Mouse (Mus musculus) MEL (cell line): Measurements from ENCODE around the gene Cyb5r1. TPM values are rescaled to one million over a fixed set of nuclear protein-coding genes. Genes with fewer than 3 reads are reported as not detected.
A peak's percentile ranks its signal among the peaks of the same experiment; 100 is the strongest.

ENCODE experiments used
- DNase-seq: peaks from one replicate; pipeline ENCODE4 v3.0.0; 2011; ENCODE audit warnings: low read depth, low spot score
- H3K27ac ChIP-seq: 2 replicates; pipeline ENCODE4 v1.5.1; 2012; ENCODE audit warnings: low read depth, mild to moderate bottlenecking, control low read depth, low read length, moderate library complexity; ENCODE audit not compliant: control insufficient read depth
- H3K27me3 ChIP-seq, 2 experiments: fragments of 150-350 bp in 1 of 2; sonication (generic) in 1 of 2; 2 replicates each; pipeline ENCODE4 v1.6.1; 2012; ENCODE audit warnings: low read length in 2 of 2, mild to moderate bottlenecking in 2 of 2, improper control_type of control experiment in 1 of 2, moderate library complexity in 1 of 2; ENCODE audit not compliant: insufficient read depth in 2 of 2, control insufficient read depth in 1 of 2
- H3K36me3 ChIP-seq, 2 experiments: 2 replicates each; pipeline ENCODE4 v1.6.1; 2012 to 2014; ENCODE audit warnings: low read length in 2 of 2, improper control_type of control experiment in 1 of 2, inconsistent platforms in 1 of 2, mild to moderate bottlenecking in 1 of 2; ENCODE audit not compliant: insufficient read depth in 2 of 2, control insufficient read depth in 1 of 2
- H3K4me1 ChIP-seq, 2 experiments: fragments of 150-350 bp in 1 of 2; sonication (generic) in 1 of 2; 2 replicates each; pipeline ENCODE4 v1.6.1; 2012; ENCODE audit warnings: low read length in 2 of 2, improper control_type of control experiment in 1 of 2, mild to moderate bottlenecking in 1 of 2; ENCODE audit not compliant: insufficient read depth in 2 of 2, control insufficient read depth in 1 of 2
- H3K4me3 ChIP-seq, 2 experiments: fragments of 150-350 bp in 1 of 2; sonication (generic) in 1 of 2; 2 replicates each; pipeline ENCODE4 v1.5.1; 2012; ENCODE audit warnings: low read depth in 2 of 2, low read length in 2 of 2, mild to moderate bottlenecking in 2 of 2, moderate library complexity in 2 of 2, control low read depth in 1 of 2, improper control_type of control experiment in 1 of 2; ENCODE audit not compliant: control insufficient read depth in 1 of 2, insufficient read depth in 1 of 2
- H3K79me2 ChIP-seq: 2 replicates; pipeline ENCODE4 v1.6.1; 2012; ENCODE audit warnings: mild to moderate bottlenecking, low read length, moderate library complexity; ENCODE audit not compliant: control insufficient read depth, poor library complexity, insufficient read depth
- H3K9ac ChIP-seq: 2 replicates; pipeline ENCODE4 v1.6.1; 2012; ENCODE audit warnings: low read depth, mild to moderate bottlenecking, control low read depth, low read length, moderate library complexity; ENCODE audit not compliant: control insufficient read depth, poor library complexity, severe bottlenecking
- H3K9me3 ChIP-seq: fragments of 150-350 bp; sonication (generic); replicated peaks from 2 replicates; pipeline ENCODE4 v1.6.1; 2012; ENCODE audit warnings: mild to moderate bottlenecking, low read length, improper control_type of control experiment, moderate library complexity; ENCODE audit not compliant: insufficient read depth
- BHLHE40 ChIP-seq: IDR thresholded peaks from 2 replicates; pipeline ENCODE4 v1.6.1; 2012; ENCODE audit warnings: low read depth, mild to moderate bottlenecking, inconsistent platforms, low read length, improper control_type of control experiment, borderline replicate concordance
- CHD1 ChIP-seq: IDR thresholded peaks from 2 replicates; pipeline ENCODE4 v1.6.1; 2012; ENCODE audit warnings: low read depth, mild to moderate bottlenecking, inconsistent platforms, low read length, improper control_type of control experiment
- CTCF ChIP-seq, 3 experiments: IDR thresholded peaks in 2 of 3; conservative IDR thresholded peaks in 1 of 3; 2 replicates each; pipeline ENCODE4 v1.5.1; 2011 to 2012; ENCODE audit warnings: low read length in 3 of 3, low read depth in 2 of 3, mild to moderate bottlenecking in 2 of 3, improper control_type of control experiment in 1 of 3, inconsistent platforms in 1 of 3, mixed read lengths in 1 of 3, moderate library complexity in 1 of 3; ENCODE audit not compliant: control insufficient read depth in 1 of 3, insufficient read depth in 1 of 3, poor library complexity in 1 of 3, severe bottlenecking in 1 of 3
- E2F4 ChIP-seq: IDR thresholded peaks from 2 replicates; pipeline ENCODE4 v1.6.1; 2011; ENCODE audit warnings: low read depth, low read length, improper control_type of control experiment, borderline replicate concordance
- ELF1 ChIP-seq: IDR thresholded peaks from 2 replicates; pipeline ENCODE4 v1.6.1; 2014; ENCODE audit warnings: low read depth, mild to moderate bottlenecking, inconsistent platforms, low read length, improper control_type of control experiment, moderate library complexity
- EP300 ChIP-seq, 2 experiments: IDR thresholded peaks; 2 replicates each; pipeline ENCODE4 v1.6.1; 2011; ENCODE audit warnings: improper control_type of control experiment in 2 of 2, low read length in 2 of 2, low read depth in 1 of 2, mild to moderate bottlenecking in 1 of 2
- ETS1 ChIP-seq: IDR thresholded peaks from 2 replicates; pipeline ENCODE4 v1.6.1; 2012; ENCODE audit warnings: low read depth, mild to moderate bottlenecking, inconsistent platforms, low read length, improper control_type of control experiment, moderate library complexity
- GABPA ChIP-seq: IDR thresholded peaks from 2 replicates; pipeline ENCODE4 v1.6.1; 2012; ENCODE audit warnings: low read depth, mild to moderate bottlenecking, inconsistent platforms, low read length, improper control_type of control experiment, moderate library complexity
- GATA1 ChIP-seq: IDR thresholded peaks from 2 replicates; pipeline ENCODE4 v1.6.1; 2011; ENCODE audit warnings: low read depth, low read length, improper control_type of control experiment
- HCFC1 ChIP-seq: IDR thresholded peaks from 2 replicates; pipeline ENCODE4 v1.6.1; 2012; ENCODE audit warnings: low read depth, mild to moderate bottlenecking, inconsistent platforms, low read length, improper control_type of control experiment, moderate library complexity
- JUND ChIP-seq: IDR thresholded peaks from 2 replicates; pipeline ENCODE4 v1.6.1; 2011; ENCODE audit warnings: low read depth, mild to moderate bottlenecking, improper control_type of control experiment, low read length
- KAT2A ChIP-seq: conservative IDR thresholded peaks from 2 replicates; pipeline ENCODE4 v1.6.1; 2012; ENCODE audit warnings: low read depth, low read length, improper control_type of control experiment, inconsistent platforms
- MAFK ChIP-seq: IDR thresholded peaks from 2 replicates; pipeline ENCODE4 v1.6.1; 2011; ENCODE audit warnings: low read depth, mild to moderate bottlenecking, low read length, improper control_type of control experiment, borderline replicate concordance
- MAX ChIP-seq: IDR thresholded peaks from 2 replicates; pipeline ENCODE4 v1.6.1; 2011; ENCODE audit warnings: low read length, improper control_type of control experiment
- MAZ ChIP-seq: IDR thresholded peaks from 2 replicates; pipeline ENCODE4 v1.6.1; 2012; ENCODE audit warnings: low read depth, mild to moderate bottlenecking, inconsistent platforms, low read length, improper control_type of control experiment
- MEF2A ChIP-seq: IDR thresholded peaks from 2 replicates; pipeline ENCODE4 v1.6.1; 2014; ENCODE audit warnings: low read depth, mild to moderate bottlenecking, inconsistent platforms, low read length, improper control_type of control experiment; ENCODE audit not compliant: poor library complexity, insufficient replicate concordance, severe bottlenecking; ENCODE audit errors: extremely low read depth
- MXI1 ChIP-seq: IDR thresholded peaks from 2 replicates; pipeline ENCODE4 v1.6.1; 2011; ENCODE audit warnings: mild to moderate bottlenecking, low read depth, low read length, improper control_type of control experiment
- MYB ChIP-seq: IDR thresholded peaks from 2 replicates; pipeline ENCODE4 v1.6.1; 2011; ENCODE audit warnings: mild to moderate bottlenecking, low read depth, low read length, improper control_type of control experiment
- MYC ChIP-seq: IDR thresholded peaks from 2 replicates; pipeline ENCODE4 v1.6.1; 2011; ENCODE audit warnings: low read depth, mild to moderate bottlenecking, low read length, improper control_type of control experiment, moderate library complexity
- NRF1 ChIP-seq: IDR thresholded peaks from 2 replicates; pipeline ENCODE4 v1.6.1; 2014; ENCODE audit warnings: low read depth, mild to moderate bottlenecking, inconsistent platforms, low read length, improper control_type of control experiment, moderate library complexity; ENCODE audit not compliant: poor library complexity, insufficient read depth, severe bottlenecking
- POLR2A ChIP-seq, 2 experiments: IDR thresholded peaks; 2 replicates each; pipeline ENCODE4 v1.6.1; 2011 to 2012; ENCODE audit warnings: low read length in 2 of 2, mild to moderate bottlenecking in 2 of 2, control low read depth in 1 of 2, improper control_type of control experiment in 1 of 2, low read depth in 1 of 2, moderate library complexity in 1 of 2; ENCODE audit not compliant: control insufficient read depth in 1 of 2, insufficient read depth in 1 of 2, poor library complexity in 1 of 2
- POLR2AphosphoS2 ChIP-seq: IDR thresholded peaks from 2 replicates; pipeline ENCODE4 v1.6.1; 2011; ENCODE audit warnings: low read length, improper control_type of control experiment
- POLR2AphosphoS5 ChIP-seq: IDR thresholded peaks from 2 replicates; pipeline ENCODE4 v1.6.1; 2012; ENCODE audit warnings: low read depth, borderline replicate concordance, mild to moderate bottlenecking, inconsistent platforms, low read length, moderate library complexity, mixed read lengths
- RAD21 ChIP-seq: IDR thresholded peaks from 2 replicates; pipeline ENCODE4 v1.6.1; 2011; ENCODE audit warnings: mild to moderate bottlenecking, low read depth, low read length, improper control_type of control experiment
- RCOR1 ChIP-seq: IDR thresholded peaks from 2 replicates; pipeline ENCODE4 v1.6.1; 2012; ENCODE audit warnings: low read depth, mild to moderate bottlenecking, inconsistent platforms, low read length, improper control_type of control experiment
- SIN3A ChIP-seq: IDR thresholded peaks from 2 replicates; pipeline ENCODE4 v1.6.1; 2012; ENCODE audit warnings: low read length, improper control_type of control experiment, inconsistent platforms
- SMC3 ChIP-seq: IDR thresholded peaks from 2 replicates; pipeline ENCODE4 v1.6.1; 2011; ENCODE audit warnings: low read depth, low read length, improper control_type of control experiment
- TAL1 ChIP-seq: IDR thresholded peaks from 2 replicates; pipeline ENCODE4 v1.6.1; 2012; ENCODE audit warnings: mild to moderate bottlenecking, inconsistent platforms, low read length, moderate library complexity, mixed read lengths
- TBP ChIP-seq: IDR thresholded peaks from 2 replicates; pipeline ENCODE4 v1.8.0; 2011; ENCODE audit warnings: low read depth, low read length, improper control_type of control experiment
- TCF12 ChIP-seq: IDR thresholded peaks from 2 replicates; pipeline ENCODE4 v1.6.1; 2014; ENCODE audit warnings: low read depth, mild to moderate bottlenecking, inconsistent platforms, low read length, improper control_type of control experiment, moderate library complexity
- UBTF ChIP-seq: IDR thresholded peaks from 2 replicates; pipeline ENCODE4 v1.6.1; 2012; ENCODE audit warnings: low read depth, mild to moderate bottlenecking, inconsistent platforms, low read length, improper control_type of control experiment, moderate library complexity, borderline replicate concordance; ENCODE audit not compliant: insufficient read depth
- USF1 ChIP-seq: IDR thresholded peaks from 2 replicates; pipeline ENCODE4 v1.6.1; 2014; ENCODE audit warnings: low read depth, mild to moderate bottlenecking, inconsistent platforms, low read length, improper control_type of control experiment, moderate library complexity
- USF2 ChIP-seq, 2 experiments: IDR thresholded peaks; 2 replicates each; pipeline ENCODE4 v1.6.1; 2011 to 2012; ENCODE audit warnings: improper control_type of control experiment in 2 of 2, low read length in 2 of 2, borderline replicate concordance in 1 of 2, inconsistent platforms in 1 of 2, low read depth in 1 of 2, mild to moderate bottlenecking in 1 of 2; ENCODE audit not compliant: insufficient read depth in 1 of 2
- ZC3H11A ChIP-seq: IDR thresholded peaks from 2 replicates; pipeline ENCODE4 v1.6.1; 2012; ENCODE audit warnings: low read depth, mild to moderate bottlenecking, inconsistent platforms, low read length, improper control_type of control experiment
- ZNF384 ChIP-seq: IDR thresholded peaks from 2 replicates; pipeline ENCODE4 v1.6.1; 2012; ENCODE audit warnings: low read depth, mild to moderate bottlenecking, inconsistent platforms, low read length, improper control_type of control experiment
- polyA plus RNA-seq, 2 experiments: library from polyadenylated mRNA; stranded (reverse) in 1 of 2; unstranded in 1 of 2; fragments of >175 nt in 1 of 2; fragments of >200 nt in 1 of 2; gene quantifications; 2 replicates each; pipeline versions ENCODE4 v1.2.1 to v1.2.4; 2012; ENCODE audit warnings: low replicate concordance in 2 of 2, low read depth in 1 of 2; ENCODE audit not compliant: insufficient read length in 2 of 2, insufficient read depth in 1 of 2, missing spikeins in 1 of 2
- total RNA-seq: library from RNA; depleted of rRNA; stranded (reverse); fragments of 300-350 nt; gene quantifications from 2 replicates; pipeline ENCODE4 v1.2.3, GENCODE M21; 2012

The Cyb5r1 gene
- total and polyA plus RNA-seq, 3 experiments: 18.8 to 94.8 TPM; not detected in 1

DNA sequence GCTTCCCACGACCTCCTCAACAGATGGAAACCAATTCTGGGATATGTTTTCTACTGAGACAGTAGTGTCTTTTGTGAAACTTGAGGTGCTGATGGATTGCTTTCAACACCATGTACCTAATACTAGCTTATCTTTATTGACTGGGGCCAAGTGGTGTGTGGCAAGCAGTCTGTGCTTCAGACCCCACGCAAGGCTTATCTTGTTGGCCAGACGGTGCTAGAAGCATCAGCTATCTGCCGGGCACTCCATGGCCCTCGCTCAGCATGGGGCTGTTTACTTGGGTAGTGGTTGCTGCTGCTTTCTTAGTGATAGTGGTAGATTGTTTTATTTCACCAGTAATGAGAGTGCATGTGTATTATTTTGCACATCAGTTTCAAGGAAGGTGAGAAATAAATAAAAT lies 20.9 kb downstream of the Cyb5r1 start:
- H3K36me3 ChIP-seq: peaks cover 22 to 34% of the 10 kb centered on the region in 2 experiments
- H3K27me3 ChIP-seq: no peaks in the 10 kb centered on the region
- H3K4me3 ChIP-seq: no peak overlapping the region
- 0 out of 2 replicates have a peak overlapping the region, but pooled peaks have one; percentile 38 for H3K27ac ChIP-seq
- no peak for TF ChIP-seq USF2 (IDR thresholded peaks at IDR 0.05; ENCODE audit: borderline replicate concordance in 1 of 2, insufficient read depth in 1 of 2, low read depth in 1 of 2, low read length in 2 of 2)
- TF ChIP-seq TCF12: peak; percentile 99
- TF ChIP-seq USF1: no peak
- TF ChIP-seq ETS1: peak; percentile 91
- TF ChIP-seq CHD1: no peak
- peak; percentile 98 for TF ChIP-seq RCOR1
- peak; percentile 97 for TF ChIP-seq UBTF
- no peak; the same call in 1 of the 2 replicates for TF ChIP-seq MYC
- TF ChIP-seq CTCF (IDR thresholded peaks at IDR 0.05 in 2 of 3, conservative IDR thresholded peaks at IDR 0.05 in 1 of 3; ENCODE audit: control insufficient read depth in 1 of 3, insufficient read depth in 1 of 3, low read depth in 2 of 3, low read length in 3 of 3, poor library complexity in 1 of 3, severe bottlenecking in 1 of 3): no peak
- TF ChIP-seq MXI1: peak; percentile 64
- no peak for TF ChIP-seq POLR2A (IDR thresholded peaks at IDR 0.05; ENCODE audit: control insufficient read depth in 1 of 2, insufficient read depth in 1 of 2, low read depth in 1 of 2, low read length in 2 of 2, poor library complexity in 1 of 2)
- peak; percentile 95 to 98 for TF ChIP-seq EP300 (IDR thresholded peaks at IDR 0.05; ENCODE audit: low read depth in 1 of 2, low read length in 2 of 2)
- no peak; the same call in 1 of the 2 replicates for TF ChIP-seq ELF1
- TF ChIP-seq SMC3: peak; percentile 13; the same call in 1 of the 2 replicates
- TF ChIP-seq ZNF384: 0 out of 2 replicates have a peak, but pooled peaks have one; percentile 14
- no peak for TF ChIP-seq MEF2A
- TF ChIP-seq TBP: peak; percentile 96
- no peak for TF ChIP-seq GABPA
- no peak; the same call in 1 of the 2 replicates for TF ChIP-seq KAT2A
- no peak; the same call in 1 of the 2 replicates for TF ChIP-seq MAX
- peak; percentile 81; the same call in 1 of the 2 replicates for TF ChIP-seq MAFK
- TF ChIP-seq POLR2AphosphoS5: no peak
- TF ChIP-seq JUND: no peak
- TF ChIP-seq ZC3H11A: no peak
- peak; percentile 72 for TF ChIP-seq BHLHE40
- peak; percentile 92 for TF ChIP-seq SIN3A
- TF ChIP-seq RAD21: no peak
- 0 out of 2 replicates have a peak, but pooled peaks have one; percentile 22 for TF ChIP-seq HCFC1
- TF ChIP-seq GATA1: peak; percentile 97
- no peak for TF ChIP-seq POLR2AphosphoS2
- no peak for TF ChIP-seq NRF1
- TF ChIP-seq TAL1: peak; percentile 99
- peak; percentile 84 for TF ChIP-seq MAZ
- peak; percentile 56; the same call in 1 of the 2 replicates for TF ChIP-seq MYB
- TF ChIP-seq E2F4: no peak
- no peak overlapping the region for H3K9ac ChIP-seq
- H3K4me1 ChIP-seq: peaks cover 4 to 12% of the 10 kb centered on the region in 2 experiments; a peak in 3 of 4 replicates
- H3K79me2 ChIP-seq: peaks cover 2% of the 10 kb centered on the region
- peak; percentile 93 for DNase-seq
- no peaks in the 10 kb centered on the region for H3K9me3 ChIP-seq
